Mouse (Mus musculus): ENCODE measurements around the gene Golph3. TPM values are rescaled to one million over a fixed set of nuclear protein-coding genes. Genes with fewer than 3 reads are reported as not detected.
"Not testable (repeated sequence)": the region's sequence is repeated elsewhere in the genome, so short reads cannot be mapped to it uniquely, and the experiment has no call there.

Gene Golph3
- polyA plus RNA-seq, 1 experiment from 2014 or later, result 118 TPM

DNA sequence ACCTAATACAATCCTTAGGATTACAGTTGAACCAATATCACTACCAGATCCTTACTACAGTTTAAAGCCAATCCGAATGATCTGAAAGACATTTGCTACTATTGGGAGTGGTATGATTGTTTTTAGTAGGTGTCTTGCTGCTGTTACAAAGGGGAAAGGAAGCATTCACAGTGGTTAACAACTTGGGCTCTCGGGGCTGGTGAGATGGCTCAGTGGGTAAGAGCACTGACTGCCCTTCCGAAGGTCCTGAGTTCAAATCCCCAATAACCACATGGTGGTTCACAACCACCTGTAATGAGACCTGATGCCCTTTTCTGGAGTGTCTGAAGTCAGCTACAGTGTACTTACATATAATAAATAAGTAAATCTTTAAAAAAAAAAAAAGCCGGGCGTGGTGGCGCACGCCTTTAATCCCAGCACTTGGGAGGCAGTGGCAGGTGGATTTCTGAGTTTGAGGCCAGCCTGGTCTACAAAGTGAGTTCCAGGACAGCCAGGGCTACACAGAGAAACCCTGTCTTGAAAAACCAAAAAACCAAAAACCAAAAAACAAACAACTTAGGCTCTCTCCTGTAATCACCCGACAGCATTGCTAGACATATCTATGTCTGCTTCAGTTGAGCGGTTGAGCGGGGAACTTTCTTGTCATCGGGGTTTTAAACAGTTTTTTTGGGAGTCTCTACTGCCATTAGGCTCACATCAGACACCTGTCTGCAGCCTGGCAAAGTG, 45.5 kb downstream of the Golph3 start:
- not testable (repeated sequence) for H3K9me3 ChIP-seq (ENCODE audit: control insufficient read depth, low read length); H3K4me3 ChIP-seq (ENCODE audit: low read depth, low read length); H3K9ac ChIP-seq (ENCODE audit: low read length); ATAC-seq (ENCODE audit: low FRiP score); H3K36me3 ChIP-seq (ENCODE audit: control insufficient read depth, insufficient read depth, low read length); H3K27ac ChIP-seq (ENCODE audit: low read depth, low read length); H3K4me2 ChIP-seq; H3K27me3 ChIP-seq (ENCODE audit: control insufficient read depth, insufficient read depth, low read length)
- DNase-seq (ENCODE audit: low spot score, missing footprints), result peak; percentile 76
- 93% methylated on average over 11 of the region's 11 CpGs for WGBS
- peaks cover 13% of the 10 kb centered on the region; the same call in 1 of the 2 replicates for H3K4me1 ChIP-seq (ENCODE audit: control insufficient read depth, insufficient read depth, low read length)

GRCm38 (mm10) chr15:12367306-12368080, 46.2 kb downstream of the Golph3 start:
- ATAC-seq (ENCODE audit: low FRiP score) (no peak), DNase-seq (ENCODE audit: low spot score, missing footprints) (peak; percentile 78)
- 61% methylated on average over 13 of the region's 13 CpGs for WGBS
- no peak overlapping the region for H3K4me2 ChIP-seq
- peaks cover 13% of the 10 kb centered on the region; the same call in 1 of the 2 replicates for H3K4me1 ChIP-seq (ENCODE audit: control insufficient read depth, insufficient read depth, low read length)
- no peaks in the 10 kb centered on the region for H3K9me3 ChIP-seq (ENCODE audit: control insufficient read depth, low read length)
- no peaks in the 10 kb centered on the region for H3K36me3 ChIP-seq (ENCODE audit: control insufficient read depth, insufficient read depth, low read length)
- no peak overlapping the region for H3K27ac ChIP-seq (ENCODE audit: low read depth, low read length)
- H3K4me3 ChIP-seq (ENCODE audit: low read depth, low read length), result no peak overlapping the region
- H3K27me3 ChIP-seq (ENCODE audit: control insufficient read depth, insufficient read depth, low read length), result no peaks in the 10 kb centered on the region
- H3K9ac ChIP-seq (ENCODE audit: low read length), result no peak overlapping the region

DNA sequence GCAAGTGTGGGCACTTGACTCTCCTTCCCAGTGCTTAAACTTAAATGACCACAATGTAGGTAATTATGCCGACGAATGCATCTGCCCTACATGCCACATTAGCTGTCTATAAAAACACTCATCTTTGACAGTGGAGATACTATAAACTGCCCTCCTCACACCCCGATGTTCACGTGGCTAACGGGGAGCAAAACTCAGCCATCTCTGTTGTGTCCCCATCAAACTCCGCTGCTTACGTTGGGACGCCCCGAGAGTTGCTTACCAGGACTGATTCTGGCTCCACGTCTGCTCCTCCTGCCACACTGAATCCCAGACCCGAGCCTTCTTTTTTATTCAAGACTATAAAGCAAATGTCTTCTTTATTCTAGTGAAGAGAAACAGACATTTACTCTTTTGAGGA, 47.1 kb downstream of the Golph3 start:
- 80% methylated on average over 11 of the region's 11 CpGs for WGBS
- peak; percentile 79 for DNase-seq (ENCODE audit: low spot score, missing footprints)
- Histone ChIP-seq H3K4me2 (no peak overlapping the region), H3K36me3 (ENCODE audit: control insufficient read depth, insufficient read depth, low read length) (no peaks in the 10 kb centered on the region), H3K27ac (ENCODE audit: low read depth, low read length) (no peak overlapping the region), H3K27me3 (ENCODE audit: control insufficient read depth, insufficient read depth, low read length) (no peaks in the 10 kb centered on the region), H3K4me1 (ENCODE audit: control insufficient read depth, insufficient read depth, low read length) (peaks cover 13% of the 10 kb centered on the region; the same call in 1 of the 2 replicates), H3K9ac (ENCODE audit: low read length) (no peak overlapping the region), H3K4me3 (ENCODE audit: low read depth, low read length) (no peak overlapping the region), H3K9me3 (ENCODE audit: control insufficient read depth, low read length) (no peaks in the 10 kb centered on the region)
- no peak for ATAC-seq (ENCODE audit: low FRiP score)

DNA sequence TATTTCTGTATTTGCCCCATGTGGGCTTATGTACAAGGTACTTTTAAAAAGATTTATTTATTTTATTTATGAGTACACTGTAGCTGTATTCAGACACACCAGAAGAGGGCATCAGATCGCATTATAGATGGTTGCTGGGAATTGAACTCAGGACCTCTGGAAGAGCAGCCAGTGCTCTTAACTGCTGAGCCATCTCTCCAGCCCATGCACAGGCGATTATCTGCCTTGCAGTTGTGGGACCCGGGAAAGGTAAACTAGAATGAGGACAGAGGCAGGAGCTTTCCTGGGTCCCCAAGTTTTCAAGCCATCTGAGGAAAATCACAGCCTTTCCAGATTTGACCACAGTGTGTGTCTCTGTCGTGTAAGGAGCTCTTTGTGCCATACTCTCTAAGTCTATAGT, 47.6 kb downstream of the Golph3 start:
- WGBS, result 83% methylated on average over 4 of the region's 4 CpGs
- H3K9me3 ChIP-seq (ENCODE audit: control insufficient read depth, low read length), result no peaks in the 10 kb centered on the region
- H3K27ac ChIP-seq (ENCODE audit: low read depth, low read length), result no peak overlapping the region
- no peak for ATAC-seq (ENCODE audit: low FRiP score)
- DNase-seq (ENCODE audit: low spot score, missing footprints), result peak; percentile 75
- H3K4me1 ChIP-seq (ENCODE audit: control insufficient read depth, insufficient read depth, low read length), result peaks cover 13% of the 10 kb centered on the region; the same call in 1 of the 2 replicates
- H3K9ac ChIP-seq (ENCODE audit: low read length), result no peak overlapping the region
- H3K4me2 ChIP-seq, result no peak overlapping the region
- no peaks in the 10 kb centered on the region for H3K27me3 ChIP-seq (ENCODE audit: control insufficient read depth, insufficient read depth, low read length)
- no peak overlapping the region for H3K4me3 ChIP-seq (ENCODE audit: low read depth, low read length)
- H3K36me3 ChIP-seq (ENCODE audit: control insufficient read depth, insufficient read depth, low read length), result no peaks in the 10 kb centered on the region

DNA sequence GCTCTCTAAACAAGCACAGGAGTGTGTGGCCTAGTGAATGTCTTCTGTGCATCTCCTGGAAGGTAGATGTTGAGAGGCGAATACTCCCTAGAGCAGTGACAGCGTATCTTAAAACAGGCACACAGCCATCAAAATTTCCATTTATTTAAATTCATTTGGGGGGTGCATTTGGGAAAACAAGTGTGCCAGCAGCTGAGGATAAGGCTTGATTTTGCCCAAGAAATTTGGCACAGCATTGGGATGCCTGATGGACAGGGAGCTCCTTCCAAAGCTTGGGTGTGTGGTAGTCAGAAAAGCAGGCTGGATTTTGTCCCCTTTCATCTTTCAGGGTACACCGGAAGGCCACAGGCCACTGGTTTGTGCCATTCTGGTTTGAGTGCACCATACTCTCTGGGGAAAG, 48.8 kb downstream of the Golph3 start:
- H3K4me2 ChIP-seq, result no peak overlapping the region
- peaks cover 13% of the 10 kb centered on the region; the same call in 1 of the 2 replicates for H3K4me1 ChIP-seq (ENCODE audit: control insufficient read depth, insufficient read depth, low read length)
- no peak overlapping the region for H3K4me3 ChIP-seq (ENCODE audit: low read depth, low read length)
- H3K27me3 ChIP-seq (ENCODE audit: control insufficient read depth, insufficient read depth, low read length), result no peaks in the 10 kb centered on the region
- ATAC-seq (ENCODE audit: low FRiP score) (no peak), DNase-seq (ENCODE audit: low spot score, missing footprints) (no peak)
- H3K27ac ChIP-seq (ENCODE audit: low read depth, low read length), result no peak overlapping the region
- no peaks in the 10 kb centered on the region for H3K36me3 ChIP-seq (ENCODE audit: control insufficient read depth, insufficient read depth, low read length)
- H3K9me3 ChIP-seq (ENCODE audit: control insufficient read depth, low read length), result no peaks in the 10 kb centered on the region
- H3K9ac ChIP-seq (ENCODE audit: low read length), result no peak overlapping the region
- 91% methylated on average over 3 of the region's 3 CpGs for WGBS

- Histone ChIP-seq H3K4me1 (ENCODE audit: control insufficient read depth, insufficient read depth, low read length) (peaks cover 12% of the 10 kb centered on the region), H3K27ac (ENCODE audit: low read depth, low read length) (no peak overlapping the region), H3K36me3 (ENCODE audit: control insufficient read depth, insufficient read depth, low read length) (no peaks in the 10 kb centered on the region), H3K27me3 (ENCODE audit: control insufficient read depth, insufficient read depth, low read length) (no peaks in the 10 kb centered on the region), H3K9ac (ENCODE audit: low read length) (no peak overlapping the region), H3K9me3 (ENCODE audit: control insufficient read depth, low read length) (no peaks in the 10 kb centered on the region), H3K4me2 (no peak overlapping the region), H3K4me3 (ENCODE audit: low read depth, low read length) (no peak overlapping the region)
- WGBS, result 6% methylated on average over 8 of the region's 8 CpGs
- DNase-seq (ENCODE audit: low spot score, missing footprints) (peak; percentile 96), ATAC-seq (ENCODE audit: low FRiP score) (peak; percentile 41)
Measured at GRCm38 (mm10) chr15:12371183-12371582, 49.9 kb downstream of the Golph3 start.

GRCm38 (mm10) chr15:12373496-12373895, 52.2 kb downstream of the Golph3 start:
- ATAC-seq (ENCODE audit: low FRiP score) (no peak), DNase-seq (ENCODE audit: low spot score, missing footprints) (no peak)
- peaks cover 11% of the 10 kb centered on the region for H3K4me1 ChIP-seq (ENCODE audit: control insufficient read depth, insufficient read depth, low read length)
- no peaks in the 10 kb centered on the region for H3K27me3 ChIP-seq (ENCODE audit: control insufficient read depth, insufficient read depth, low read length)
- no peak overlapping the region for H3K27ac ChIP-seq (ENCODE audit: low read depth, low read length)
- no peak overlapping the region for H3K4me2 ChIP-seq
- no peaks in the 10 kb centered on the region for H3K36me3 ChIP-seq (ENCODE audit: control insufficient read depth, insufficient read depth, low read length)
- no peak overlapping the region for H3K9ac ChIP-seq (ENCODE audit: low read length)
- H3K9me3 ChIP-seq (ENCODE audit: control insufficient read depth, low read length), result no peaks in the 10 kb centered on the region
- no peak overlapping the region for H3K4me3 ChIP-seq (ENCODE audit: low read depth, low read length)
- WGBS, result 78% methylated on average over 14 of the region's 14 CpGs

DNA sequence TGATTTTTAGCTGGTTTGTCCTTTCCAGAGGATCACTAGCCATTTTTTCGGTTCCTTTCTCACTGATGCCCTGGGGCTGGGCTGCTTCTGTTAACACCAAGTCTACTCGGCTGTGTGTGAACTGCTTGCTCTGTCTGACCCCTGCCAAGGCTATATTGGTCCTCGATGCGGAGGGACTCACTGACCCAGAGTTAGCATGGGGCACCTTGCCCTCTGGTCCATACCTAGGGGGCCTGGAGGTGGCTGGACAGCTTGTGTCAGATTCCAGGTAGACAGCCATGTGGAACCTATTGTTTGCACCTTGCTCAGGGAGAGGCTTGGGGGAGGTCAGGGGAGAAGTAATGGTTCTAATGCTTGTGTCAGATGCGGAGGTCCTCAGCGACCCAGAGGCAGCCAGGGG, 52.7 kb downstream of the Golph3 start:
- H3K4me2 ChIP-seq, result no peak overlapping the region
- no peaks in the 10 kb centered on the region for H3K27me3 ChIP-seq (ENCODE audit: control insufficient read depth, insufficient read depth, low read length)
- peaks cover 11% of the 10 kb centered on the region for H3K4me1 ChIP-seq (ENCODE audit: control insufficient read depth, insufficient read depth, low read length)
- H3K9me3 ChIP-seq (ENCODE audit: control insufficient read depth, low read length), result no peaks in the 10 kb centered on the region
- ATAC-seq (ENCODE audit: low FRiP score) (no peak), DNase-seq (ENCODE audit: low spot score, missing footprints) (peak; percentile 82)
- H3K9ac ChIP-seq (ENCODE audit: low read length), result no peak overlapping the region
- H3K27ac ChIP-seq (ENCODE audit: low read depth, low read length), result no peak overlapping the region
- no peaks in the 10 kb centered on the region for H3K36me3 ChIP-seq (ENCODE audit: control insufficient read depth, insufficient read depth, low read length)
- no peak overlapping the region for H3K4me3 ChIP-seq (ENCODE audit: low read depth, low read length)
- 80% methylated on average over 6 of the region's 6 CpGs for WGBS

- Histone ChIP-seq H3K36me3 (ENCODE audit: control insufficient read depth, insufficient read depth, low read length) (no peaks in the 10 kb centered on the region), H3K27me3 (ENCODE audit: control insufficient read depth, insufficient read depth, low read length) (no peaks in the 10 kb centered on the region), H3K27ac (ENCODE audit: low read depth, low read length) (no peak overlapping the region), H3K4me2 (peak overlapping the region; percentile 60), H3K9me3 (ENCODE audit: control insufficient read depth, low read length) (no peaks in the 10 kb centered on the region), H3K9ac (ENCODE audit: low read length) (peak overlapping the region; percentile 26; the same call in 1 of the 2 replicates), H3K4me1 (ENCODE audit: control insufficient read depth, insufficient read depth, low read length) (peaks cover 11% of the 10 kb centered on the region), H3K4me3 (ENCODE audit: low read depth, low read length) (no peak overlapping the region; the same call in 1 of the 2 replicates)
- DNase-seq (ENCODE audit: low spot score, missing footprints) (peak; percentile 79), ATAC-seq (ENCODE audit: low FRiP score) (no peak)
- WGBS, result 61% methylated on average over 18 of the region's 18 CpGs
Measured at GRCm38 (mm10) chr15:12374916-12375315, 53.7 kb downstream of the Golph3 start.

Measured in midbrain, embryonic 11.5 days (tissue).